In the genomic region with DNA sequence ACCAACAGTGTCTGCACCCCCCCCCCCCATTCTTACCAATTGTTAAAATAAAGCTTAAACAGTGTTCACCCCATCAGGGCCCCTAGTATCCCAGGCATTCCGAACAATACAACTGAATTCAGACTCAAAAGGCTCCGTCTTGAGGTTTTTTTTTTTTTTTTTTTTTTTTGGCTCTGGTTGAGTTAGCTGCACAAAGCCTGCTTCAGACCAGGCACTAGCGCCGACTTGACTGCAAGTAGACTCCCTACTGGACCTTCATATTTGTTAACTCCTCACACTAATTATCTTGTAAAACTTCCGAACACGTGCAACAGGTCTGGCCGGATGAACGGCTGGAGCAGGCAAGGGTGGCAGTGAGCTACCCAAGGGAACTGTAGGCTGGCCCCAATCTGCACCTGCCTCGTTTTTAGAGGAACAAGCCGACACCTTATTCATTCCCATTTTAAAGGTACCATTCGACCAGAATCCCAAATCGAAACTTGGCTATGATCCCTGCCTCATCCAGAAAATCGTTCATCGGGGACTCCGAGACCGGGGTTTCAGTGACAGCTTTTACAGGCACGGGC, we compare ENCODE assay signal across 8 mouse cellular contexts. TPM values are rescaled to one million over a fixed set of nuclear protein-coding genes. Genes with fewer than 3 reads are reported as not detected.
DNase-seq lines count a peak whose midpoint lies in the region; ATAC-seq and TF ChIP-seq lines count a peak whose summit lies in the region.

No protein-coding gene starts in this region.

- no peaks in the 10 kb centered on the region for H3K27me3 ChIP-seq in hindbrain, embryonic 11.5 days (ENCODE audit: control insufficient read depth, insufficient read depth, low read length)
- no peaks in the 10 kb centered on the region for H3K27me3 ChIP-seq in liver, embryonic 13.5 days

- DNase-seq in gastrocnemius, adult 18-20 months (ENCODE audit: low spot score): peak; percentile 17
- DNase-seq in gastrocnemius, postnatal 25 days: no peak
- DNase-seq in 416B (ENCODE audit: low read depth): peak; percentile 49
- peak; percentile 45 for DNase-seq in brain, embryonic 14.5 days (ENCODE audit: low read depth)
- DNase-seq in hindbrain, embryonic 11.5 days (ENCODE audit: low spot score): no peak
- no peak for DNase-seq in liver, embryonic 13.5 days
- DNase-seq in gastrocnemius, adult 8-10 months (ENCODE audit: low spot score in 2 of 2): no peak

- no peaks in the 10 kb centered on the region for H3K9me3 ChIP-seq in hindbrain, embryonic 11.5 days (ENCODE audit: control insufficient read depth, low read length)
- H3K9me3 ChIP-seq in liver, embryonic 13.5 days (replicated peaks): no peaks in the 10 kb centered on the region

- TF ChIP-seq POLR2A in brain, embryonic 14.5 days (IDR thresholded peaks at IDR 0.05; ENCODE audit: borderline replicate concordance, extremely low read depth, insufficient read depth, insufficient read length, poor library complexity, severe bottlenecking): no peak
- no peak for TF ChIP-seq POLR2A in olfactory bulb, adult 2 months (IDR thresholded peaks at IDR 0.05; ENCODE audit: insufficient read depth, low read depth, low read length)

- ATAC-seq in hindbrain, embryonic 11.5 days (ENCODE audit: low FRiP score): peak; percentile 12; the same call in 1 of the 2 replicates
- peak; percentile 34 for ATAC-seq in liver, embryonic 13.5 days (ENCODE audit: low read depth)

- H3K4me3 ChIP-seq in hindbrain, embryonic 11.5 days (ENCODE audit: low read depth, low read length): peak overlapping the region; percentile 86
- peak overlapping the region; percentile 94 for H3K4me3 ChIP-seq in liver, embryonic 13.5 days (replicated peaks)
- H3K4me3 ChIP-seq in olfactory bulb, adult 2 months (ENCODE audit: insufficient read depth, low read depth, low read length): peak overlapping the region; percentile 77

- H3K9ac ChIP-seq in hindbrain, embryonic 11.5 days (ENCODE audit: low read depth, low read length): peak overlapping the region; percentile 92
- peak overlapping the region; percentile 94 for H3K9ac ChIP-seq in liver, embryonic 13.5 days

- H3K27ac ChIP-seq in hindbrain, embryonic 11.5 days (ENCODE audit: low read depth, low read length): peak overlapping the region; percentile 72
- peak overlapping the region; percentile 85 for H3K27ac ChIP-seq in liver, embryonic 13.5 days
- peak overlapping the region; percentile 54 for H3K27ac ChIP-seq in olfactory bulb, adult 2 months (ENCODE audit: insufficient read depth, low read depth, low read length)

- peak overlapping the region; percentile 78 for H3K4me2 ChIP-seq in hindbrain, embryonic 11.5 days (replicated peaks; ENCODE audit: low read depth, low read length)
- peak overlapping the region; percentile 82 for H3K4me2 ChIP-seq in liver, embryonic 13.5 days

- TF ChIP-seq CTCF in brain, embryonic 14.5 days (IDR thresholded peaks at IDR 0.05; ENCODE audit: borderline replicate concordance, extremely low read depth, insufficient read depth, insufficient read length): no peak
- TF ChIP-seq CTCF in olfactory bulb, adult 2 months (IDR thresholded peaks at IDR 0.05; ENCODE audit: insufficient read depth, low read depth, low read length): no peak

- 1% methylated on average over 17 of the region's 17 CpGs for WGBS in hindbrain, embryonic 11.5 days
- 0% methylated on average over 17 of the region's 17 CpGs for WGBS in liver, embryonic 13.5 days (ENCODE audit: insufficient replicate concordance)
- WGBS in olfactory bulb, adult 2 months: under 1% methylated on average over 17 of the region's 17 CpGs

- H3K36me3 ChIP-seq in hindbrain, embryonic 11.5 days (ENCODE audit: control insufficient read depth, insufficient read depth, low read length): peaks cover 11% of the 10 kb centered on the region
- peaks cover 41% of the 10 kb centered on the region for H3K36me3 ChIP-seq in liver, embryonic 13.5 days

- no peaks in the 10 kb centered on the region for H3K4me1 ChIP-seq in hindbrain, embryonic 11.5 days (replicated peaks; ENCODE audit: control insufficient read depth, insufficient read depth, low read length)
- peaks cover 23% of the 10 kb centered on the region for H3K4me1 ChIP-seq in liver, embryonic 13.5 days (replicated peaks)
- H3K4me1 ChIP-seq in olfactory bulb, adult 2 months (ENCODE audit: control insufficient read depth, insufficient read depth, low read length): peaks cover 5% of the 10 kb centered on the region; the same call in 1 of the 2 replicates

RNA-seq across cellular contexts. Expression of a gene that starts 0.8 kb away (rescaled TPM):
- total RNA-seq in gastrocnemius, adult 18-20 months (2021): 100 to 1,000 TPM; 151 to 163 TPM
- 100 to 1,000 TPM; 114 to 124 TPM for total RNA-seq in gastrocnemius, postnatal 25 days (2021)
- polyA plus RNA-seq in brain, embryonic 14.5 days (2012; rRNA removed): 117 and 127 TPM in 2 replicates
- polyA plus RNA-seq in hindbrain, embryonic 11.5 days (2014; fragmentation: Nextera tagmentation; extraction: Ambion mirVana): 321 and 323 TPM in 2 replicates
- 209 and 225 TPM in 2 replicates for polyA plus RNA-seq in liver, embryonic 13.5 days (2015; fragmentation: Nextera tagmentation; extraction: Ambion mirVana)
- polyA plus RNA-seq in olfactory bulb, adult 2 months (2012; ENCODE audit: insufficient read depth, insufficient read length, low replicate concordance, missing spikeins): not detected in 2 replicates
- 100 to 1,000 TPM; 151 to 170 (median 165) TPM for total RNA-seq in gastrocnemius, adult 8-10 months (2022)

Comparison
In these comparisons a context has a peak if more than half of its experiments do, and no peak if none do; other contexts are left out.
1. DNase-seq: peak in gastrocnemius, adult 18-20 months (single experiment), 416B (single experiment) and brain, embryonic 14.5 days (single experiment); none in gastrocnemius, postnatal 25 days (single experiment), hindbrain, embryonic 11.5 days (single experiment), liver, embryonic 13.5 days (single experiment) and gastrocnemius, adult 8-10 months (0 of 2).
2. Peak in every context shown above with its lines, with median percentiles within 50 percentile points of each other: H3K27ac ChIP-seq and H3K4me3 ChIP-seq.